Mouse (Mus musculus) lung, postnatal 0 days (tissue): ENCODE data around the gene Nat14.

Experiments
- CTCF ChIP-seq: IDR thresholded peaks from 2 replicates; pipeline ENCODE4 v1.5.1; 2016; ENCODE audit warnings: antibody characterized with exemption, mild to moderate bottlenecking
- EP300 ChIP-seq: IDR thresholded peaks from 2 replicates; pipeline ENCODE4 v1.6.1; 2016; ENCODE audit warnings: antibody characterized with exemption, mild to moderate bottlenecking, control low read depth

DNA sequence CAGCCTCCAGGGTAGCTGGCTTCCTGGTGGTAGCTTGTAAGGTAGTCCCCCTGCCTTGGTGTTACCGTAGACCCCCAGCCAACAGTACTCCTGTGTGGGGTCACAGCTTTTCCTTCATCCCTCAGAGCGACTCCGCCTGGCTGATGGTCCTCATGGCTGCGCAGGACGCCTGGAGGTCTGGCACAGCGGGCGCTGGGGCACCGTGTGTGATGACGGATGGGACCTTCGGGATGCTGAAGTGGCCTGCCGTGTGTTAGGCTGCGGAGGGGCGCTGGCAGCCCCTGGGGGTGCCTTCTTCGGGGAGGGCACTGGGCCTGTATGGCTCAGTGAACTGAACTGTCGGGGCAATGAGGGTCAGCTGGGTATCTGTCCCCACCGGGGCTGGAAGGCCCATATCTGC, 5.0 kb downstream of the Nat14 start:
- TF ChIP-seq CTCF (no peak), EP300 (no peak)
